Mouse (Mus musculus): ENCODE data around the gene Spata2. TPM values are rescaled to one million over a fixed set of nuclear protein-coding genes. Genes with fewer than 3 reads are reported as not detected.

The Spata2 gene
- polyA plus RNA-seq, 1 experiment, result 41.8 TPM

GRCm38 (mm10) chr2:167512970-167513369 is 20.3 kb upstream of the Spata2 start:
- DNase-seq (ENCODE audit: low read depth, low spot score), result no peak
- WGBS, result 90% methylated on average over 5 of the region's 5 CpGs

GRCm38 (mm10) chr2:167512365-167512764 is 19.7 kb upstream of the Spata2 start:
- 94% methylated on average over 9 of the region's 9 CpGs for WGBS
- DNase-seq (ENCODE audit: low read depth, low spot score), result no peak

- DNase-seq (ENCODE audit: low read depth, low spot score), result no peak
- WGBS, result 72% methylated on average over 3 of the region's 3 CpGs
Observed at GRCm38 (mm10) chr2:167510485-167510884, 17.8 kb upstream of the Spata2 start.

- WGBS, result 86% methylated on average over 4 of the region's 4 CpGs
- no peak for DNase-seq (ENCODE audit: low read depth, low spot score)
Observed at GRCm38 (mm10) chr2:167508569-167508968, 15.9 kb upstream of the Spata2 start.

- 42% methylated on average over 3 of the region's 3 CpGs for WGBS
Observed at GRCm38 (mm10) chr2:167507719-167508385, 15.2 kb upstream of the Spata2 start.

GRCm38 (mm10) chr2:167506546-167507260 is 14.0 kb upstream of the Spata2 start:
- 71% methylated on average over 10 of the region's 10 CpGs for WGBS
- DNase-seq (ENCODE audit: low read depth, low spot score), result no peak

More at GRCm38 (mm10) chr2:167507719-167508385, 15.2 kb upstream of the Spata2 start:
- DNase-seq (ENCODE audit: low read depth, low spot score), result no peak

- no peak for DNase-seq (ENCODE audit: low read depth, low spot score)
- 13% methylated on average over 3 of the region's 3 CpGs for WGBS
Observed at GRCm38 (mm10) chr2:167505127-167505526, 12.4 kb upstream of the Spata2 start.

- DNase-seq (ENCODE audit: low read depth, low spot score), result no peak
- WGBS, result under 1% methylated on average over 32 of the region's 32 CpGs
Observed at GRCm38 (mm10) chr2:167503896-167504349, 11.2 kb upstream of the Spata2 start.

- under 1% methylated on average over 85 of the region's 85 CpGs for WGBS
- DNase-seq (ENCODE audit: low read depth, low spot score), result no peak
Observed at GRCm38 (mm10) chr2:167503253-167503895, 10.7 kb upstream of the Spata2 start.

- no peak for DNase-seq (ENCODE audit: low read depth, low spot score)
- 16% methylated on average over 13 of the region's 13 CpGs for WGBS
Observed at GRCm38 (mm10) chr2:167502554-167503252, 10.0 kb upstream of the Spata2 start.

GRCm38 (mm10) chr2:167497272-167497671 is 4.6 kb upstream of the Spata2 start:
- 58% methylated on average over 5 of the region's 5 CpGs for WGBS
- DNase-seq (ENCODE audit: low read depth, low spot score), result no peak

- DNase-seq (ENCODE audit: low read depth, low spot score), result no peak
Observed at GRCm38 (mm10) chr2:167496437-167496836, 3.8 kb upstream of the Spata2 start.

GRCm38 (mm10) chr2:167491757-167492708 is 654 bp downstream of the Spata2 start, which contains the start of gene Rnf114:
Gene Rnf114, plus strand, starts transcription at chr2:167492645.
- 1% methylated on average over 52 of the region's 52 CpGs for WGBS
- no peak for DNase-seq (ENCODE audit: low read depth, low spot score)

More at GRCm38 (mm10) chr2:167496437-167496836, 3.8 kb upstream of the Spata2 start:
- WGBS, result 81% methylated on average over 7 of the region's 7 CpGs

GRCm38 (mm10) chr2:167490813-167491525 is 1.7 kb downstream of the Spata2 start:
- WGBS, result 64% methylated on average over 4 of the region's 4 CpGs
- no peak for DNase-seq (ENCODE audit: low read depth, low spot score)

GRCm38 (mm10) chr2:167487994-167488393 is 4.7 kb downstream of the Spata2 start:
- no peak for DNase-seq (ENCODE audit: low read depth, low spot score)
- 77% methylated on average over 6 of the region's 6 CpGs for WGBS

- WGBS, result 83% methylated on average over 6 of the region's 6 CpGs
- DNase-seq (ENCODE audit: low read depth, low spot score), result no peak
Observed at GRCm38 (mm10) chr2:167487551-167487950, 5.1 kb downstream of the Spata2 start.

GRCm38 (mm10) chr2:167486573-167486972 is 6.1 kb downstream of the Spata2 start:
- no peak for DNase-seq (ENCODE audit: low read depth, low spot score)
- WGBS, result 32% methylated on average over 4 of the region's 4 CpGs

All from large intestine, adult 2 months (tissue).